Mouse (Mus musculus) heart, embryonic 12.5 days (tissue): ENCODE measurements at regions not wholly inside any gene's neighbourhood (a gene's known extent, or its start where the extent isn't known, plus 50 kb on each side); places are given as distances from the start of the nearest gene placed in this dataset.
A peak's percentile ranks its signal among the peaks of the same experiment; 100 is the strongest.

Source experiments
- ATAC-seq: fragments of 200-750 bp; cut with Nextera tagmentation; 2 replicates; pipeline ENCODE4 v1.8.0; 2017; ENCODE audit warnings: moderate TSS enrichment, moderate library complexity; ENCODE audit not compliant: insufficient number of reproducible peaks, low FRiP score
- H3K27ac ChIP-seq: fragments of 300-500 bp; sonication (generic); 2 replicates; pipeline ENCODE4 v1.5.1; 2016; ENCODE audit warnings: mild to moderate bottlenecking, moderate library complexity; ENCODE audit not compliant: poor library complexity, severe bottlenecking
- H3K27me3 ChIP-seq: fragments of 300-500 bp; sonication (generic); replicated peaks from 2 replicates; pipeline ENCODE4 v1.6.1; 2016; ENCODE audit warnings: mild to moderate bottlenecking, moderate library complexity
- H3K36me3 ChIP-seq: fragments of 300-500 bp; sonication (generic); 2 replicates; pipeline ENCODE4 v1.6.1; 2016; ENCODE audit warnings: mild to moderate bottlenecking, moderate library complexity
- H3K4me1 ChIP-seq: fragments of 300-500 bp; sonication (generic); replicated peaks from 2 replicates; pipeline ENCODE4 v1.6.1; 2016; ENCODE audit warnings: mild to moderate bottlenecking
- H3K4me2 ChIP-seq: fragments of 300-500 bp; sonication (generic); 2 replicates; pipeline ENCODE4 v1.6.1; 2016; ENCODE audit warnings: mild to moderate bottlenecking, moderate library complexity
- H3K4me3 ChIP-seq: fragments of 300-500 bp; sonication (generic); 2 replicates; pipeline ENCODE4 v1.5.1; 2016; ENCODE audit warnings: mild to moderate bottlenecking
- H3K9ac ChIP-seq: fragments of 300-500 bp; sonication (generic); 2 replicates; pipeline ENCODE4 v1.6.1; 2016; ENCODE audit warnings: mild to moderate bottlenecking, moderate library complexity
- H3K9me3 ChIP-seq: fragments of 300-500 bp; sonication (generic); replicated peaks from 2 replicates; pipeline ENCODE4 v1.6.1; 2016; ENCODE audit warnings: mild to moderate bottlenecking, moderate library complexity
- WGBS: fragments of 180-500 bp; shearing (Covaris S2); methylation state at CpG from one replicate; pipeline ENCODE4 v1.1.7; 2016; 5-methylcytosine and 5-hydroxymethylcytosine counted together

GRCm38 (mm10) chr5:146684429-146684828 is 99.4 kb upstream of the Gpr12 start:
- WGBS: 59% methylated on average over 3 of the region's 3 CpGs
- no peaks in the 10 kb centered on the region for H3K36me3 ChIP-seq
- ATAC-seq: no peak
- H3K4me1 ChIP-seq: peaks cover 4% of the 10 kb centered on the region; the same call in 1 of the 2 replicates
- H3K9me3 ChIP-seq: no peaks in the 10 kb centered on the region
- no peak overlapping the region for H3K4me2 ChIP-seq
- H3K9ac ChIP-seq: no peak overlapping the region
- H3K4me3 ChIP-seq: no peak overlapping the region
- peaks cover 7% of the 10 kb centered on the region; the same call in 1 of the 2 replicates for H3K27me3 ChIP-seq
- no peak overlapping the region for H3K27ac ChIP-seq

GRCm38 (mm10) chr5:146683554-146683953 is 98.5 kb upstream of the Gpr12 start:
- H3K4me3 ChIP-seq: no peak overlapping the region
- no peak overlapping the region for H3K9ac ChIP-seq
- H3K9me3 ChIP-seq: no peaks in the 10 kb centered on the region
- H3K4me2 ChIP-seq: no peak overlapping the region
- H3K27me3 ChIP-seq: peaks cover 7% of the 10 kb centered on the region; the same call in 1 of the 2 replicates
- H3K27ac ChIP-seq: no peak overlapping the region
- H3K4me1 ChIP-seq: peaks cover 13% of the 10 kb centered on the region
- H3K36me3 ChIP-seq: no peaks in the 10 kb centered on the region
- 58% methylated on average over 8 of the region's 8 CpGs for WGBS
- ATAC-seq: no peak

- WGBS: 56% methylated on average over 5 of the region's 5 CpGs
- H3K9ac ChIP-seq: no peak overlapping the region
- H3K4me3 ChIP-seq: no peak overlapping the region
- no peaks in the 10 kb centered on the region for H3K36me3 ChIP-seq
- H3K27ac ChIP-seq: no peak overlapping the region
- H3K27me3 ChIP-seq: peaks cover 7% of the 10 kb centered on the region; the same call in 1 of the 2 replicates
- ATAC-seq: no peak
- peaks cover 15% of the 10 kb centered on the region for H3K4me1 ChIP-seq
- no peak overlapping the region for H3K4me2 ChIP-seq
- no peaks in the 10 kb centered on the region for H3K9me3 ChIP-seq
Observed at GRCm38 (mm10) chr5:146682893-146683292, 97.9 kb upstream of the Gpr12 start.

- H3K36me3 ChIP-seq: no peaks in the 10 kb centered on the region
- no peak overlapping the region for H3K27ac ChIP-seq
- H3K27me3 ChIP-seq: no peaks in the 10 kb centered on the region; the same call in 1 of the 2 replicates
- H3K9ac ChIP-seq: no peak overlapping the region
- H3K4me3 ChIP-seq: no peak overlapping the region
- peaks cover 15% of the 10 kb centered on the region for H3K4me1 ChIP-seq
- H3K9me3 ChIP-seq: no peaks in the 10 kb centered on the region
- no peak for ATAC-seq
- H3K4me2 ChIP-seq: no peak overlapping the region
- WGBS: 76% methylated on average over 9 of the region's 9 CpGs
Observed at GRCm38 (mm10) chr5:146681512-146681911, 96.5 kb upstream of the Gpr12 start.

GRCm38 (mm10) chr5:146679198-146679681 is 94.2 kb upstream of the Gpr12 start:
- Histone ChIP-seq H3K4me3 (no peak overlapping the region), H3K36me3 (no peaks in the 10 kb centered on the region), H3K9ac (no peak overlapping the region), H3K4me1 (peaks cover 18% of the 10 kb centered on the region), H3K27me3 (peaks cover 4% of the 10 kb centered on the region; the same call in 1 of the 2 replicates), H3K27ac (no peak overlapping the region), H3K4me2 (no peak overlapping the region), H3K9me3 (no peaks in the 10 kb centered on the region)
- ATAC-seq: no peak
- 43% methylated on average over 6 of the region's 6 CpGs for WGBS

GRCm38 (mm10) chr5:146678775-146679170 is 93.7 kb upstream of the Gpr12 start:
- no peak overlapping the region for H3K4me3 ChIP-seq
- no peaks in the 10 kb centered on the region for H3K36me3 ChIP-seq
- WGBS: 66% methylated on average over 10 of the region's 10 CpGs
- ATAC-seq: no peak
- H3K9ac ChIP-seq: no peak overlapping the region
- peaks cover 17% of the 10 kb centered on the region for H3K4me1 ChIP-seq
- peak overlapping the region; percentile 26; the same call in 1 of the 2 replicates for H3K27ac ChIP-seq
- H3K27me3 ChIP-seq: peaks cover 4% of the 10 kb centered on the region; the same call in 1 of the 2 replicates
- H3K4me2 ChIP-seq: no peak overlapping the region
- no peaks in the 10 kb centered on the region for H3K9me3 ChIP-seq

GRCm38 (mm10) chr5:146678049-146678774 is 93.2 kb upstream of the Gpr12 start:
- Histone ChIP-seq H3K4me2 (no peak overlapping the region), H3K4me1 (peaks cover 15% of the 10 kb centered on the region), H3K4me3 (no peak overlapping the region), H3K9me3 (no peaks in the 10 kb centered on the region), H3K27ac (peak overlapping the region; percentile 26; the same call in 1 of the 2 replicates), H3K9ac (no peak overlapping the region), H3K36me3 (no peaks in the 10 kb centered on the region), H3K27me3 (peaks cover 4% of the 10 kb centered on the region; the same call in 1 of the 2 replicates)
- 66% methylated on average over 13 of the region's 13 CpGs for WGBS
- ATAC-seq: no peak

- Histone ChIP-seq H3K27ac (no peak overlapping the region), H3K4me2 (no peak overlapping the region), H3K4me1 (peaks cover 15% of the 10 kb centered on the region), H3K36me3 (no peaks in the 10 kb centered on the region), H3K9me3 (peaks cover 6% of the 10 kb centered on the region; the same call in 1 of the 2 replicates), H3K27me3 (peaks cover 4% of the 10 kb centered on the region; the same call in 1 of the 2 replicates), H3K9ac (no peak overlapping the region), H3K4me3 (no peak overlapping the region)
- WGBS: 86% methylated on average over 8 of the region's 8 CpGs
- ATAC-seq: no peak
Observed at GRCm38 (mm10) chr5:146677151-146677515, 92.1 kb upstream of the Gpr12 start.

- 70% methylated on average over 12 of the region's 12 CpGs for WGBS
- H3K4me3 ChIP-seq: no peak overlapping the region
- peaks cover 4% of the 10 kb centered on the region; the same call in 1 of the 2 replicates for H3K27me3 ChIP-seq
- peaks cover 15% of the 10 kb centered on the region for H3K4me1 ChIP-seq
- no peak overlapping the region for H3K4me2 ChIP-seq
- no peak for ATAC-seq
- no peak overlapping the region for H3K27ac ChIP-seq
- peaks cover 8% of the 10 kb centered on the region; the same call in 1 of the 2 replicates for H3K9me3 ChIP-seq
- no peak overlapping the region for H3K9ac ChIP-seq
- H3K36me3 ChIP-seq: no peaks in the 10 kb centered on the region
Observed at GRCm38 (mm10) chr5:146676470-146677150, 91.6 kb upstream of the Gpr12 start.

GRCm38 (mm10) chr5:146675887-146676277 is 90.8 kb upstream of the Gpr12 start:
- no peak overlapping the region for H3K4me3 ChIP-seq
- no peaks in the 10 kb centered on the region for H3K36me3 ChIP-seq
- no peak for ATAC-seq
- H3K27ac ChIP-seq: no peak overlapping the region
- H3K4me2 ChIP-seq: no peak overlapping the region
- peaks cover 8% of the 10 kb centered on the region; the same call in 1 of the 2 replicates for H3K9me3 ChIP-seq
- 91% methylated on average over 4 of the region's 4 CpGs for WGBS
- H3K27me3 ChIP-seq: peaks cover 4% of the 10 kb centered on the region; the same call in 1 of the 2 replicates
- no peak overlapping the region for H3K9ac ChIP-seq
- H3K4me1 ChIP-seq: peaks cover 15% of the 10 kb centered on the region
